Mouse (Mus musculus) neural tube, embryonic 10.5 days (tissue): ENCODE measurements around the gene Olfr237-ps1.
"Not testable (repeated sequence)": the region's sequence is repeated elsewhere in the genome, so short reads cannot be mapped to it uniquely, and the experiment has no call there.

Source experiments
- DNase-seq: peaks from one replicate; pipeline ENCODE4 v3.0.0-alpha.2; 2017; ENCODE audit warnings: low spot score; ENCODE audit errors: extremely low spot score

Olfr237-ps1 gene

GRCm38 (mm10) chr6:43146267-43146666, at the start of gene Olfr237-ps1:
Gene Olfr237-ps1 (plus strand): TSS chr6:43146567.
- DNase-seq: not testable (repeated sequence)

GRCm38 (mm10) chr6:43106069-43106468, 40.3 kb upstream of the Olfr237-ps1 start, which contains the start of gene Olfr441:
Gene Olfr441 (plus strand): TSS chr6:43106369.
- not testable (repeated sequence) for DNase-seq

- no peak for DNase-seq
Measured at GRCm38 (mm10) chr6:43159502-43159901, 13.1 kb downstream of the Olfr237-ps1 start.

- no peak for DNase-seq
Measured at GRCm38 (mm10) chr6:43162982-43163381, 16.6 kb downstream of the Olfr237-ps1 start, which contains the start of gene Olfr437. Gene Olfr437 (plus strand): TSS chr6:43163282.

- DNase-seq: no peak
Measured at GRCm38 (mm10) chr6:43167246-43167645, 20.9 kb downstream of the Olfr237-ps1 start.

GRCm38 (mm10) chr6:43171840-43172239, 25.5 kb downstream of the Olfr237-ps1 start, which contains the start of gene Olfr13:
Gene Olfr13 (plus strand): TSS chr6:43172140.
- DNase-seq: no peak

GRCm38 (mm10) chr6:43178129-43178528, 31.8 kb downstream of the Olfr237-ps1 start:
- no peak for DNase-seq

GRCm38 (mm10) chr6:43178584-43179501, 32.5 kb downstream of the Olfr237-ps1 start:
- no peak for DNase-seq

- DNase-seq: no peak
Measured at GRCm38 (mm10) chr6:43190986-43191385, 44.6 kb downstream of the Olfr237-ps1 start.

- no peak for DNase-seq
Measured at GRCm38 (mm10) chr6:43196781-43197180, 50.4 kb downstream of the Olfr237-ps1 start, which contains the start of gene Olfr435. Gene Olfr435 (plus strand): TSS chr6:43197146.

- no peak for DNase-seq
Measured at GRCm38 (mm10) chr6:43198094-43198493, 51.7 kb downstream of the Olfr237-ps1 start.

GRCm38 (mm10) chr6:43202786-43203185, 56.4 kb downstream of the Olfr237-ps1 start:
- DNase-seq: no peak

GRCm38 (mm10) chr6:43205355-43205754, 59.0 kb downstream of the Olfr237-ps1 start:
- no peak for DNase-seq
